Mouse (Mus musculus) thymus, postnatal 4 days (tissue): Measurements from ENCODE around the gene Mst1r.

ENCODE experiments used
- DNase-seq: peaks from one replicate; pipeline ENCODE4 v3.0.0; 2021

Gene Mst1r

DNA sequence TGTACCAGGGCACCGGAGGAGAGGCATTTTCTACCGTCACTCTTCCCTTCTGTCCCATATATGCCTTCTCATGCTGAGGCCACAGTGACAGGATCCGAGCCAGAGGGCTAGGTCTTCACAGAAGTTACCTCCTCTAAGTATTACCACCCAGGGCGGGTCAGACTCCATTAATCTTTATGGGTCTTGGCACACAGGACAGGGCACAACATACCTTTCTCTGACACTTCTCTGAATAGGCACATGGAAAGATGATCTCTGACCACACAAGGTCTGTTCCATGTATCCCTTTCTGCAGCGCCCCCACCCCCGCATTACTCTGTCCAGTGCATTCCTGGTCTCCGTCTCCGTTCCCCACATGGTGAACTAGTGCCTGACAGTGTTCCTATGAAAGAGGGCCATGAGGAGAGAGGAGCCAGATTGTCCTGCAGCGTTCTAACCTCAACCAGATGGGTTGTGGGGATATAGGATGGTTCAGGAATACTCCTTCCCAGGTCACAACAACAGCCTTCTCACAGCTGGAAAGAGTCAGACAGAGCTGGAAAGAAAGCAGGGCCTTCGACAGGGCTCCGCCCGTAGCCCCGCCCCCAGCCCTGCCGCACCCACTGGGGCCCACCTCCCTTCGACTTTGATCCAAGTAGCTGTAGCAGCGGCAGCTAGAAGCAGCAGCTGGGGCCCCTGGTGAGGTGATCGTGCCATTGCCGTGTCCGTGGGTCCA is at the start of gene Mst1r:
TSS of gene Mst1r (plus strand) at position 622 of the 715 bp plus-strand sequence.
- DNase-seq = peak; percentile 93

GRCm38 (mm10) chr9:107858343-107858742 is 48.3 kb upstream of the Mst1r start:
- DNase-seq = no peak

- no peak for DNase-seq
These were observed 42.2 kb upstream of the Mst1r start for GRCm38 (mm10) chr9:107864493-107864892.

DNA sequence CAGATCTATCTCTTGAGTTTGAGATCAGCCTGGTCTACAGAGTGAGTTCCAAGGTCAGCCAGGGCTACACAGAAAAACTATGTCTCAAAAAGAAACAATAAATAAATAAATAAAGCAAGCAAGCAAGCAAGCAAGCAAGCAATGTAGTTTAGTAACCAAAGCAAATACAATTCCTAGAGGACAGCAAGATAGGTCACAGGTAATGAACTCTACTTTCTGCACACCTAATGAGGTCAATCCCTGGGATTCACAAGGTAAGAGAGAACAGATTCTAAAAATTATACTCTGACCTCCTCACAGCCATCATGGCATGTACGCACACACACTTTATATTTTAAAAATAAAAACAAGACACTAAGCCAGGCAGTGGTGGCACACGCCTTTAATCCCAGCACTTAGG is 40.6 kb upstream of the Mst1r start:
- DNase-seq = no peak

DNA sequence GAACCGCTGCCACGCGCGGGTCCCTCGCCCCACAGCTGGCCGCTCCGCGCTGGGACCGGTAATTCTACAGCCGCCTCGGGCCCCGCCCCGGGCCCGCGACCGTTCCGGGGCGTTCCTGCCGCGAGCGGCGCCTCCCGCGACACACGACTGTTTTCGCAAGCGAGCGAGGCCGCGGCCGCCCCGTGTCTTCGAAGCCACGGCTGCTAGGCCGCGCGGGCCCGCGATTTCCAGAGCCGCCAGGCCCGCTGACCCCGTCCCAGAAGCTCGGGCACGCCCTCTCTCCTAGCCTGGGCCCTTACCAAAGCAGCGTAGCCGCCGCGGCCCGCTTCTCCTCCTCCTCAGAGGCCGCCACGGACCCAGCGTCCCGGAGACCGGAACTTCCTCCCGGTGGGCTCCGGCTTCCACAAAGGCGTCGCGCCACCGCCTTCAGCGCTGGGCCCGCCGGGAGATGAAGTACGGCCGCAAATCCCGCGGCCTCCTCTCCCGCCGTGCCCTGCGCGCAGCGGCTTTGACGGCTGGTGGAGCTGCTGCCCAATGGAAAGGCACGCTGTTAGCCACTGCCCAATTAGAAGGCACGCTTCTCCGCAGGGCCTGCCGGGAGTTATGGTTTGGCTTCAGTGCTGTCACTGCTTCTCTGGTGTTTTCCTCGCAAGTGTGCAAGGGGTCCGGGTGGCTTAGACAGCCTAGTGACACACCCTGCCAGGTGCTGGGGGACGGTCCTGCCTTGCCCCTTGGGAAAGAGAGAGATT is 34.1 kb upstream of the Mst1r start:
- DNase-seq = peak; percentile 93

DNA sequence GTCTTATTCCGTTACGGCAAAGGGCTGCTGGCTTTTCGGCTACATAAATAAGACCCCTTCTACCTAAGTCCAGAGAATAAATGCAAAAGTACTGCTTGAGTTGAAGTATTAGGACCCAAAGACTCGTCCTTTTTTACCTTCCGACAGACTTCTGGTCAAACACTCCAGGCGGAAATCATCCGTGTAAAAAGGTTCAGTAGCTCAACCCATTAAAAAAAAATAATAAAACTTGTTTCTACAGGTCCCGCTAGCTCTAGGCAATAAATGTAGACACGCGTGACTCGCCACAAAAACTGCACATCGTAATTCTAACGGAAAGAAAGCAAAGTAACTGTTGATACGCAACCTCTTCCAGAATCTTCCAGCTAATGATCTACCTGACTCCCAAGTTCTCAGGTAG is 33.5 kb upstream of the Mst1r start, which contains the start of gene Rbm6:
TSS of gene Rbm6 (minus strand) at position 101 of the 400 bp plus-strand sequence.
- no peak for DNase-seq

- DNase-seq = no peak
These were observed 26.3 kb upstream of the Mst1r start for GRCm38 (mm10) chr9:107880411-107880810.

DNA sequence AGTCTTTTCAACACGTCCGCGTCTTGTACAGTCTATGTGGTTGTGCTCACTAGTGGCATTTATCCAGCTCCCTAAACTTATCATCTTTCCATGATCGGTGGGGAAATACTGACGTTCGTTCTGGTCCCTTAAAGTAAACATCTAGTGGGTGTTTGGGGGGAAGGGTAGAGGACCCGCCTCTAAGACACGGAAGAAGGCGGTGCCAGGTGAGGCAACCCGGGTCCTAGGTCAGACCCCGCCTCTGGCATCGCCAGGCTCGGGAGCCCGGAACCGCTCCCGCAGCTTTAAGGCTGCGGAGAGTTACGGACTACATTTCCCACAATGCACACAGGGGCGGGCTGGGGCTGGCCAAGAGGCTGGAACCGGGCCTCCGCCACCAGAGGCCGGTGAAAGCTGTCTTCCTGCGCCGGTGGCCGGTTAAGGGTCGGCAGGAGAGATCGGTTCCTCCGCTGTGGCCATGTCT is 18.8 kb upstream of the Mst1r start, which contains the start of gene Mon1a:
TSS of gene Mon1a (plus strand) at position 348 of the 463 bp plus-strand sequence.
- peak; percentile 87 for DNase-seq

DNA sequence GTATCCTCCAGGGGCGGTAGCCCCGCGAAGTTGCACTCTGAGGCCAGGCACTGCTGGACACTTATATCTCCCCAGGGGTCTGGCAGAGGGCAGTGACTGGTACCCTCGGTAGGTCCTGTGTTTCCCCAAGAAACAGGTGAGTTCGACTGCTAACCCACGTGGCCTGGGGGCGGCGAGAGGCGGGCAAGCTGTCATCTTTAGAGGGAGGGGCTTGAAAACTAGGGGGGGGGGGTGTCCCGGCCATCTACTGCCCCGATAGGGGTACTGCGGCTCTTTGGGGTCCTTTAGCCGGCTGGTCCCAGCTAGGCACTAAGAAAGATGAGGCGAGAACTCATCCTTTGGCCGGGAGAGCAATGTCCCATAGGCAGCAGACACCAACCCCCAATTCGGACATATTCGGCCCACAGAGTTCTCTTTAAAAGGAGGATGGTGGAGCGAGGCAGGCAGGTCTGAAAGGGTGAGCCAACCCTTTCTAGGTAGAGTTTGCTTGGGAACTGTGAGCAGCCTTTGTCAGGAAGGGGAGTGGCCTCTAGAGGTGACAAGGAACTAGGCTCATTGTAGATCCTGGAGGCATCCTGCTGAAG is 18.3 kb upstream of the Mst1r start:
- no peak for DNase-seq

GRCm38 (mm10) chr9:107890260-107890659 is 16.4 kb upstream of the Mst1r start:
- no peak for DNase-seq

GRCm38 (mm10) chr9:107891023-107891422 is 15.7 kb upstream of the Mst1r start:
- peak; percentile 73 for DNase-seq

- DNase-seq = no peak
These were observed 8.1 kb upstream of the Mst1r start for GRCm38 (mm10) chr9:107898563-107898962.

DNA sequence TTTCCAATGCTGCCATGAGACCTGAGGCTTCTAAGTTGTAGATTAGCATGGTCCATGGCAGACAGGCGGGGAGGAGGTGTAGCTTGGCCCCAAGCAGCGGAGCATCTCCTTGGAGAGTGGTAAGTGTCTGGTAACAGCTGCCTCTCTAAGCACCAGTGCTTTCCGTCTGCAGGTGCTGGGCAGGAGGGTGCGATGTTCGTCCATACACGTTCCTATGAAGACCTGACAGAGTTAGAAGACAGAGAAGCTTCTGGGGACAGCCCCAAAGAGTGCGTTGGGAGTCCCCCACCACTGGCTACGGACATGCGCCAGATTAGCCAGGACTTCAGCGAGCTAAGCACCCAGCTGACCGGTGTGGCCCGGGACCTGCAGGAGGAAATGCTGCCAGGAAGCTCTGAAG is 6.8 kb upstream of the Mst1r start:
- DNase-seq = no peak

- peak; percentile 84 for DNase-seq
These were observed 5.6 kb upstream of the Mst1r start for GRCm38 (mm10) chr9:107900840-107901626.

- no peak for DNase-seq
These were observed 5.1 kb upstream of the Mst1r start for GRCm38 (mm10) chr9:107901627-107901914.

DNA sequence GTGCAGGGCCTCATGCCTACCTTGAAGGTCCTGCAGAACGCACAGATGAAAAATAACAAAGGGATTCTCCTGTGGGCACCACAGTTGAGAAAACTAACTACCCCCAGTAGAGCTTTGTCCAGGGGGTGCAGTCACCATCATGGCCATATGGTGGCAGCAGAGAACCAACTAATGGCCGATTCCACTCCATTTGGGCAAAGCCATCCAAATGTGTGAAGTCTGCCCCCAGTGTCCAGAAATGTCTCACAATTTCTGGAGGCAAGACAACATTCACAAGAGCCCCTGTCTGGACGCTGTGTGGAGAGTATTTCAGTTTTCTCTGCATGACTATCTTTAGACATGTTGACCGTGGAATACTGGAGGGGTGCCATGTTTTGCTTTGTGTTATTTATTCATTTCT is 1.9 kb upstream of the Mst1r start:
- peak; percentile 90 for DNase-seq

GRCm38 (mm10) chr9:107906967-107907800 is 511 bp downstream of the Mst1r start:
- DNase-seq = no peak

DNA sequence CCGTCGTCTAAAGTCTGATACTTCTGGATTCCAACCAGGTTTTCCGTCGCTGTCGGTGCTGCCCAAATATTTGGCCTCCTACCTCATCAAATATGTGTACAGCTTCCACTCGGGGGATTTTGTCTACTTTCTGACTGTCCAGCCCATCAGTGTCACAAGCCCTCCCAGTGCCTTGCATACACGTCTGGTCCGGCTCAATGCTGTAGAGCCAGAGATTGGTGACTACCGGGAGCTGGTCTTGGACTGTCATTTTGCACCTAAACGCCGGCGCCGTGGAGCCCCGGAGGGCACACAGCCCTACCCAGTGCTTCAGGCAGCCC is 1.1 kb downstream of the Mst1r start:
- peak; percentile 8 for DNase-seq

DNA sequence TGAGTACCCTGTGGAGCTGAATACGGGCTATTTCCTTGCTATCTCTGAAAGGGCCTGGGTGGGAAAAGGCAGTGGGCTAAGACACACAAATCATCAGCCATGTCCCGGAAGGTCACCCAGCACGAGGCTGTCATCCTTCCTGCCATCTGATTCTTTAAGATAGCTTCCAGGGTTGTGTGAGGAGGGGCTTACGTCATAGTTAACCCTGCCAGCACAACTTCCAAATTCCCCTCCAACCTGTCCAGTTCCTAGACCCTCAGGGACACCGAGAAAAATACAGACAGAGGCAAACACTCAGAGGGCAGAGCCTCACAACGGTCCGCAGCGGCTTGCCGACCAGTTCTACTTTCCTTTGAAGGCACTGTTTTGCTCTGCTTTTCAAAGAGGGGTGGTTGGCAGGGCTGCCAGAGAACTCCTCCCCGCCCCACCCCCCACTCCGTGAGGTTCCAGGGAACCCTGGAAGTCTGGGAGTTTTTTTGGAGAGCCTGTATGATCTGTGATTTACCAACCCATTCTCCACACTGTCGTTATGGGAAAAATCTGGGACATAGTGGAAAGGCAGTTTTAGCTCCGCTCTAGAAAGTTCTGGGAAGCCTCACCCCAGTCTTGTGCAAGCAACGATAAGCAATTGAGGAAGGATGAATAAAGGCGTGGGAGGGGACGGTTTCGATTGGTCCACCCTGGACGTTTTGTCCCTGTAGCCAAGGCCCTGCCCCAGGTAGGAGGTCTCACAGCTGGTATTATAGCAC is 1.9 kb downstream of the Mst1r start:
- DNase-seq = no peak

DNA sequence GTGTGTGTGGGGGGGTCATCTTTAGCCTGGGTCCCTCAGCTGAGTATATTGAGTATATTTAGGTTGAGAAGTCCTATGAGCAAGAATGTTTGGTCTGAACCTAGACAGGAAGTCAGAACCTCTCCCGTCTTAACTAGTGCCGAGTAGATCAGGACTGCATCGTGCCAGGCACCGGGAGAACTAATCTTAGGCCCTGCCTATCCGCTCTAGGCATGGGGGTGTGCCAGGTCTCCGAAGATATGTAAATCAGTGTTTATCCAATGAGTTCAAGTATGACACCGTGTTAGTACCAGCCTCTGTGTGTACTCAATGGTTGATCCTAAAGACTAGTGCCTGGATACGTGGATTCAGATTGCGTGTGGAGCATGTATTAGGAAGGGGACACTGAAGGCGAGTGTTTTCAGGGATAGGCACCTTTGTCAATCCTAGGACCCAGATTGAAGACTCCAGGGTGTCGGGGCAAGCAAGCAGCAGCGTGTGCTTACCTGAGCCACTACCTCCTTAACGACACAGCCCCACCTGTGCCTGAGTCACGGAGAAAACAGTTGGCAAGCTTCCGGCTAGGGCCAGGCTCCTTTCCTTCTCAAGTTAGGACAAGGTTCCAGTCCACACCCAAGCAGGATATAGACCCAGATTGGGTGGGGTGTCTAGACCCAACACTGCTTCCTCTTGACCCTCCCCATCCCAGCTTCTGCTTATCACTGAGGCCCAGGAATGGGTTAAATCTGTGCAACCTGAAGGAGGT is 3.5 kb downstream of the Mst1r start:
- no peak for DNase-seq
